Mouse (Mus musculus) lung, embryonic 14.5 days (tissue): ENCODE results near the gene Shox2. TPM values are rescaled to one million over a fixed set of nuclear protein-coding genes. Genes with fewer than 3 reads are reported as not detected.

ENCODE experiments used
- ATAC-seq: fragments of 200-750 bp; cut with Nextera tagmentation; 2 replicates; pipeline ENCODE4 v1.8.0; 2017; ENCODE audit warnings: mild to moderate bottlenecking, moderate TSS enrichment, moderate library complexity; ENCODE audit not compliant: insufficient read depth
- DNase-seq: peaks from one replicate; pipeline ENCODE4 v3.0.0-alpha.2; 2015
- H3K27ac ChIP-seq: fragments of 300-500 bp; sonication (generic); 2 replicates; pipeline ENCODE4 v1.5.1; 2014; ENCODE audit warnings: low read depth, mild to moderate bottlenecking, moderate library complexity
- H3K27me3 ChIP-seq: fragments of 300-500 bp; sonication (generic); 2 replicates; pipeline ENCODE4 v1.6.1; 2014; ENCODE audit warnings: low read length, control low read depth; ENCODE audit not compliant: insufficient read depth
- H3K36me3 ChIP-seq: fragments of 300-500 bp; sonication (generic); 2 replicates; pipeline ENCODE4 v1.6.1; 2014; ENCODE audit warnings: control low read depth; ENCODE audit not compliant: insufficient read depth
- H3K4me1 ChIP-seq: fragments of 300-500 bp; sonication (generic); 2 replicates; pipeline ENCODE4 v1.6.1; 2014; ENCODE audit warnings: antibody characterized with exemption, control low read depth; ENCODE audit not compliant: insufficient read depth
- H3K4me2 ChIP-seq: fragments of 300-500 bp; sonication (generic); 2 replicates; pipeline ENCODE4 v1.6.1; 2014; ENCODE audit warnings: mild to moderate bottlenecking
- H3K4me3 ChIP-seq: fragments of 300-500 bp; sonication (generic); 2 replicates; pipeline ENCODE4 v1.5.1; 2014; ENCODE audit warnings: low read depth, low read length
- H3K9ac ChIP-seq: fragments of 300-500 bp; sonication (generic); 2 replicates; pipeline ENCODE4 v1.6.1; 2014
- H3K9me3 ChIP-seq: fragments of 300-500 bp; sonication (generic); 2 replicates; pipeline ENCODE4 v1.6.1; 2016; ENCODE audit warnings: low read depth, low read length, control low read depth
- CTCF ChIP-seq: IDR thresholded peaks from 2 replicates; pipeline ENCODE4 v1.5.1; 2016; ENCODE audit warnings: antibody characterized with exemption, low read depth
- WGBS: fragments of 180-500 bp; shearing (Covaris S2); extraction: QIAGEN DNeasy Blood & Tissue Kit; methylation state at CpG from one replicate; pipeline ENCODE4 v1.1.7; 2014; 5-methylcytosine and 5-hydroxymethylcytosine counted together
- polyA plus RNA-seq: library from polyadenylated mRNA; unstranded; fragments of >200 nt; fragmentation: Nextera tagmentation; extraction: Ambion mirVana; gene quantifications from 2 replicates; pipeline ENCODE4 v1.2.1, GENCODE M21; 2014

The Shox2 gene
- polyA plus RNA-seq, 1 experiment from 2014 or later: 0.26 TPM

- DNase-seq (peak; percentile 17), ATAC-seq (no peak)
- no peak overlapping the region for H3K4me2 ChIP-seq
- peak; percentile 43 for TF ChIP-seq CTCF
- no peaks in the 10 kb centered on the region for H3K36me3 ChIP-seq
- H3K4me3 ChIP-seq: no peak overlapping the region
- no peaks in the 10 kb centered on the region for H3K4me1 ChIP-seq
- no peak overlapping the region for H3K9ac ChIP-seq
- no peak overlapping the region for H3K27ac ChIP-seq
- 45% methylated on average over 2 of the region's 2 CpGs for WGBS
- no peaks in the 10 kb centered on the region for H3K27me3 ChIP-seq
- no peaks in the 10 kb centered on the region for H3K9me3 ChIP-seq
These were observed 26.4 kb downstream of the Shox2 start for GRCm38 (mm10) chr3:66955126-66955525.

GRCm38 (mm10) chr3:66939675-66940074 lies 41.9 kb downstream of the Shox2 start:
- H3K27me3 ChIP-seq: no peaks in the 10 kb centered on the region
- H3K4me1 ChIP-seq: no peaks in the 10 kb centered on the region
- ATAC-seq (no peak), DNase-seq (no peak)
- H3K4me2 ChIP-seq: no peak overlapping the region
- WGBS: 70% methylated on average over 10 of the region's 10 CpGs
- H3K36me3 ChIP-seq: no peaks in the 10 kb centered on the region
- H3K27ac ChIP-seq: no peak overlapping the region
- H3K4me3 ChIP-seq: no peak overlapping the region
- H3K9me3 ChIP-seq: no peaks in the 10 kb centered on the region
- TF ChIP-seq CTCF: no peak
- H3K9ac ChIP-seq: no peak overlapping the region

DNA sequence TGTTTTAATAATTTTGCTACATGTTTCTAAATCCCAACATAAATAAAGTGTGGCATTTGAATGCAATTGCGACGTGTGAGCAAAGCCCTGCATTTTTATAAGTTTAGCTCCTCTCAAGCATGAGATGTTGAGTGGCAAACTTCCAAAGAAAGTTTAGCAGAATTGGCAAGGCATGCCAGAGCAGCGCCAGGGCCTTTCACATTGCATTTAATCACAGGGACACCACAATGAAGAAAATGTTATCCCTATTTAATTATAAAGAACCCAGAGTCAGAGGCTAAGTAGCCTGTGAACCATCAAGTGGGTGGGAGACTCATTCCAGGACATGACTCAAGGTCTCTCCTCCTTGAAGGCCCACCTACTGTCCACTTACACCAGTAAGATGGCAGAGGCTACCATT lies 59.1 kb downstream of the Shox2 start:
- no peak overlapping the region for H3K27ac ChIP-seq
- peak; percentile 3 for DNase-seq
- WGBS: 73% methylated on average over 3 of the region's 3 CpGs
- no peaks in the 10 kb centered on the region for H3K4me1 ChIP-seq
- TF ChIP-seq CTCF: no peak
- no peak overlapping the region for H3K4me3 ChIP-seq
- H3K4me2 ChIP-seq: no peak overlapping the region
- no peaks in the 10 kb centered on the region for H3K9me3 ChIP-seq
- no peak overlapping the region for H3K9ac ChIP-seq
- H3K36me3 ChIP-seq: no peaks in the 10 kb centered on the region
- no peak for ATAC-seq
- H3K27me3 ChIP-seq: no peaks in the 10 kb centered on the region

Other genes starting within 250 kb of the Shox2 start
- gene Rsrc1, start 381 bp downstream of the Shox2 start, polyA plus RNA-seq: 38.1 and 38.9 TPM in 2 replicates